Mouse (Mus musculus): Measurements from ENCODE around the gene Chordc1.
"Not testable (repeated sequence)": the region's sequence is repeated elsewhere in the genome, so short reads cannot be mapped to it uniquely, and the experiment has no call there.

The Chordc1 gene

DNA sequence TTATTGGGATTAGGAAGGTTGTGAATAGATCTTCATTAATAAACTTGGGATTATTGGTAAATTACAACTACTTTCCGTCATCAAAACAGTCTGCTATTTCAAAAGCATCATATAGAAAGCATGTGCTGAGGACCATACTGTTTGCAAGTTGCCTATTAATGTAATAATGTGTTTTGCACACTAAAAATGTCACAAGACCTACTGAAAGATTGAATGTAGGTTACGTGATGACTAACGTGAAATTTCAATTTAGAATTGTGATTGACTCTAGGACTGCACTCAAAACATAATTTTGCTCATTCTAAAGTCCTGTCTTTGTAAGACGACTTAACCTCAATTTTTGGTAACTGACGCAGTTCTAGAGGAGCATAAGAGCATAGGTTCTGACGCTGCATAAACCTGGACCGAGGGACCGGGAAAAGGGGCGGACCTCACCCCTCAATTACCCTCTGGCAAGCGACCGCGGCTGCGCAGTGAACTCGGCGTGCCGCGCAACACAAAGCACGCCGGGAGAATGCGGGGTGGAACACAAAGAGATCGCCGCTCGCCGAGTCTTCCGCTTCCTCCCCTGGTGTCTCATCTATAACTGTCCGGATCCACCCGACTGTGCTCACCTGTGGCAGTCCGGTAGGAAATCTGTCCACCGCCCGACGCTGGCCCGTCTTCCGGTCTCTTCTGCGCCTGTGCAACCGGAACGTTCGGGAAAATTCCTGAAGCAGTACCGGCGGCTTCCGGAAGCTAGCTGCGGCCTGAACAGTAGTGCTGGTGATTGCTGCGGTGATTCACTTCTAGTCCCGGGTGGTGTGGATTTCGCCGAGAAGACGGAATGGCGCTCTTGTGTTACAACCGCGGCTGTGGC lies at the start of gene Chordc1:
TSS of gene Chordc1 (plus strand) at position 555 of the 859 bp plus-strand sequence.
- peak; percentile 98 for DNase-seq (ENCODE audit: low read depth, low spot score)

GRCm38 (mm10) chr9:18275901-18276300 lies 16.0 kb upstream of the Chordc1 start:
- DNase-seq (ENCODE audit: low read depth, low spot score) = no peak

DNA sequence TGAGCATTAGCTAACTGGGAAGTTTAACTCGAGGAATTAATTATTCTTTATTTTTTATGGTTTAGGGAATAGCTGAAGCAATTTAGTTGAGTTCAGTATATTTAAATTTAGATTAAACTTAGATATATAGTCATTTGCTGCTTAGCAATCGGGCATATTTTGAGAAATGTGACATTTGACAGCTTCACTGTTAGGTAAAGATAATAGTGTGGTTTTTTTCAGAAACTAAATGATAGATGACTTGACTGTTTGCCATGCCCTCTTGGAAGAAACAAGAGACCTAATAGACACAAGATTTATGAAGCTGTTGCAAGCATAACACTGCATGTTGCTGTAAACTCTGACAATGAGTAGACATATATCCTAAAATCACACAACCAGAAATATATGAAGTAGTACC lies 15.1 kb upstream of the Chordc1 start:
- DNase-seq (ENCODE audit: low read depth, low spot score) = no peak

DNA sequence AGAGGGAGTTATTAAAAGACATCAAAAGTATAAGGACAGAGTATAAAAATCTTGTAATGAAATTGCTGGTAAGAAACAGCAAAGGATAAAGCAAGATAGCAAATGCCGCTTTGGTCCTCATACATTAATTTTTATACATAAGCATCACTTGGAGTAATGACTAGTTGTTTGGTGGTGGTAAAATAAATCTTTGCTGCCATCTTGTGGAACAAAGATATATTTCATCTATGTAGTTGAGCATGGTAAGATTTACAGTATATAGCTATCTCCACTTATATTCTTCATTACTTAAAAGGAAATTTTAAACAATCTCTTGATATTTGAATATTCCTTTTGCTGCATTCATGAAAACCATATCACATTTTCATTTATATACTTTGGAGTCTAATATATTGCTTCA lies 14.4 kb upstream of the Chordc1 start:
- peak; percentile 45 for DNase-seq (ENCODE audit: low read depth, low spot score)

DNA sequence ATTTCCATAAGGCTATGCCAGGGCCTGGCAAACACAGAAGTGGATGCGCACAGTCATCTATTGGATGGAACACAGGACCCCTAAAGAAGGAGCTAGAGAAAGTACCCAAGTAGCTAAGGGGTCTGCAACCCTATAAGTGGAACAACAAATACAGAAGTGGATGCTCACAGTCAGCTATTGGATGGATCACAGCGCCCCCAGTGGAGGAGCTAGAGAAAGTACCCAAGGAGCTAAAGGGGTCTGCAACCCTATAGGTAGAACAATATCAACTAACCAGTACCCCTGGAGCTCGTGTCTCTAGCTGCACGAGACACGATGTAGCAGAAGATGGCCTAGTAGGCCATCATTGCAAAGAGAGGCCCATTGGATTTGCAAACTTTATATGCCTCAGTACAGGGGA lies 13.2 kb upstream of the Chordc1 start:
- not testable (repeated sequence) for DNase-seq (ENCODE audit: low read depth, low spot score)

GRCm38 (mm10) chr9:18292443-18292922 lies 558 bp downstream of the Chordc1 start:
- DNase-seq (ENCODE audit: low read depth, low spot score) = no peak

DNA sequence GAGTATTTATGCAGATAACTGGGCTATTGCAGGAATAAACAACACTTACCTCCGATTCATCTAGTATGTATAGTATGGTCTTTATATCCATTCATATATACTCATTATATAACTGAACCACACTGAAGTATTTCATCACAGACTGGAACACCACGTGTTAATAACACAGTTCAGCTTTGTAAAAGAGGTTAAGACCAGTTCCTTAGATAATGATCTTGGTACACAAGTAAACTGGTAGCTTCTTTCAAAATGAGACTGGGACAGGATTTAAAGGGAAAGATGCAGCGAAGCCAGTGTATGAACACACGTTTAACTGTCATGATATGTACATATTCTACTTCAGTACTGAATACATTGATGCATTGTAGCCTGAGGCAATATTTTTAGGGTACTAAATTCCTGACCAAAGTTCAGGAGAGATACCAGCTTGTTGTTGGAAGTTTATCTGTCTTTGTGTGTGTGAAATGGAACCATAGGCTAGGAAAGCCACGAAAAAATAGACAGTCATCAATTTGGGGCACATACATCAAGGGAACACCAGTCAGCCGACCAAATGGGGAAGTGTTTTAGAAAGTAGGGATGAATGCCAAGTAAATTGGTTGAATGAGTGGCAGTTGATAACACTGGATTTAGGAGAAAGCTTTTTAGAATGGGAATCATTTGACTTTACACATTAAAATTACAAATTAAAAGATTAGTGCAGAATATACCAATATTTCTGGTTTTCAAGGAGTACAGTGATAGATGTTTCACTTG lies 1.3 kb downstream of the Chordc1 start:
- DNase-seq (ENCODE audit: low read depth, low spot score) = no peak

- DNase-seq (ENCODE audit: low read depth, low spot score) = no peak
Observed at GRCm38 (mm10) chr9:18298301-18298700, 6.4 kb downstream of the Chordc1 start.

DNA sequence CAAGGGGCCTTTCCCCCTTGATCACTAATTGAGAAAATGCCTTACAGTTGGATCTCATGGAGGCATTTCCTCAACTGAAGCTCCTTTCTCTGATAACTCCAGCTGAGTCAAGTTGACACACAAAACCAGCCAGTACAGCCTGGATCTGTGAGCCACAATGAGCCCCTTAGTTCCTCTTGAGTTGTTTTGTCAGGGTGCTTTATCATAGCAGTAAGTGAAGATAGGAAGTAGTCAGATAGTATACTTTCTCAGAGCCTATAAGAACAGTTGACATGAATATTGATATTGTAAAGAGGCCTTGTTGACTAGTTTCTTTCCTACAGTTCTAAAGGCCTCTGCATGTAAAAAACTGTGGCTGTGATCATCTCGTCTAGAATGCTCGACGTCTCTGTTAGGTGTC lies 28.1 kb downstream of the Chordc1 start:
- DNase-seq (ENCODE audit: low read depth, low spot score) = no peak
